Mouse (Mus musculus): ENCODE measurements around the gene Atp6v0a2. TPM values are rescaled to one million over a fixed set of nuclear protein-coding genes. Genes with fewer than 3 reads are reported as not detected.

Gene Atp6v0a2
- total and polyA plus RNA-seq, 2 experiments from 2014 or later = 20.7 to 25.5 TPM

DNA sequence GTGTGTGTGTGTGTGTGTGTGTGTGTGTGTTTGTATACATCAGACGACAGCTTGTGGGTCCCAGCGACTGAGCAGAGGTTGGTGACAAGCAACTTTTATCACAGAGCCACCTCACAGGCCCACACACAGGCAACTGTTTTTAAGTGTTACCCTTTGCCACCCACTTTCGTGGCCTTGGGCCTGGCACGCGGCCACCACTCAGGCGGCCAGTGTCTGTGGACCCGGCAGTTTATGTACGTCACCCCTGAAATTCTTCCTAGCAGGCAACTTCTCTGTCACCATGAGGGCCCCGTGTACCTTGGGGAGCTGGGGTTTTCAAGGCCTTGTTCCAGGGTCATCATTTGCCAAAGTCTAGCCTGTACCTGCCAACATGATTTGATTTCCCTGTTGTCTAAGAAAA is 123.3 kb downstream of the Atp6v0a2 start:
- DNase-seq (ENCODE audit: low spot score) = no peak
- no peak for ATAC-seq (ENCODE audit: low FRiP score)
- no peaks in the 10 kb centered on the region for H3K9me3 ChIP-seq (ENCODE audit: low read length)

DNA sequence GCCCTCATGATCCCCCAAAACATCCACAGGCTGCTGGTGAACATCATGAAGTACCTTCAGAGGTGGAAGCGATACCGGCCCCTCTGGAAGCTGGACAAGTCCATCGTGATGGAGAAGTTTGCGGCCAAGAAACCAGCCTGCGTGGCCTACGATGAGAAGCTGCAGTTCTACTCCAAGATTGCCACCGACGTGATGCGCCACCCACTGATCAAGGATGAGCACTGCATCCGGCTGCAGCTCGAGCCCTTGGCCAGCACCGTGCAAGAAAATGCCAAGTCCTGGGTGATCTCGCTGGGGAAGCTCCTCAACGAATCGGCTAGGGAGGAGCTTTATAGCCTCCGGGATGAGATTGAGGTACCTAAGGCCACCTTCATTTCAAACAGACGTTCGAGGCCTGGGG is 132.6 kb downstream of the Atp6v0a2 start:
- Histone ChIP-seq H3K4me3 (ENCODE audit: low read depth, low read length) (no peak overlapping the region), H3K27me3 (ENCODE audit: insufficient read depth, low read length) (no peaks in the 10 kb centered on the region), H3K36me3 (ENCODE audit: insufficient read depth, low read length) (no peaks in the 10 kb centered on the region), H3K27ac (ENCODE audit: low read depth, low read length) (no peak overlapping the region), H3K4me2 (ENCODE audit: low read depth, low read length, poor library complexity, severe bottlenecking) (no peak overlapping the region), H3K9me3 (ENCODE audit: low read length) (no peaks in the 10 kb centered on the region), H3K9ac (replicated peaks; ENCODE audit: low read length, poor library complexity, severe bottlenecking) (no peak overlapping the region), H3K4me1 (ENCODE audit: insufficient read depth, low read length) (no peaks in the 10 kb centered on the region)
- WGBS = 63% methylated on average over 18 of the region's 18 CpGs
- DNase-seq (ENCODE audit: low spot score) (no peak), ATAC-seq (ENCODE audit: low FRiP score) (no peak)
- TF ChIP-seq CTCF (IDR thresholded peaks at IDR 0.05) = peak; percentile 21; the same call in 1 of the 2 replicates

More for the DNA sequence above, 123.3 kb downstream of the Atp6v0a2 start:
- WGBS = 69% methylated on average over 9 of the region's 9 CpGs
- Histone ChIP-seq H3K4me3 (ENCODE audit: low read depth, low read length) (no peak overlapping the region), H3K4me1 (ENCODE audit: insufficient read depth, low read length) (no peaks in the 10 kb centered on the region), H3K9ac (replicated peaks; ENCODE audit: low read length, poor library complexity, severe bottlenecking) (no peak overlapping the region), H3K27me3 (ENCODE audit: insufficient read depth, low read length) (no peaks in the 10 kb centered on the region), H3K4me2 (ENCODE audit: low read depth, low read length, poor library complexity, severe bottlenecking) (no peak overlapping the region), H3K27ac (ENCODE audit: low read depth, low read length) (no peak overlapping the region), H3K36me3 (ENCODE audit: insufficient read depth, low read length) (no peaks in the 10 kb centered on the region)
- no peak for TF ChIP-seq CTCF (IDR thresholded peaks at IDR 0.05)

DNA sequence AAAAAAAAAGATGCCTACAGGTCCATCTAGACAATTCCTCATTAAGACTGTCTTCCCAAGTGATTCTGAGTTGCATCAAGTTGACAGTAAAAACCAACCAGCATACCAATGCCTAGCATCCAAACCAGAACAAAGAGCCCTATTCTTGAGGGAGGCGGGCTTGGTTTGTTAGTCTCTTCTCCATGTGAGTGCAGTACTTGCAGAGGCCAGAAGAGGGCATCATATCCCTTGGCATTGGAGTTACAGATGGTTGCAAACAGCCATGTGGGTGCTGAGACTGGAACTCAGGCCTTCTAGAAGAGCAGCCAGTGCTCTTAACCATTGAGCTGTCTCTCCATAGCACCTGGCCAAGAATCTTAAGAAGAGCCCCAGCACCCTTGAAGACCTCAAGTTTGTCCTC is 133.4 kb downstream of the Atp6v0a2 start:
- Histone ChIP-seq H3K9ac (replicated peaks; ENCODE audit: low read length, poor library complexity, severe bottlenecking) (no peak overlapping the region), H3K4me1 (ENCODE audit: insufficient read depth, low read length) (no peaks in the 10 kb centered on the region), H3K4me2 (ENCODE audit: low read depth, low read length, poor library complexity, severe bottlenecking) (no peak overlapping the region), H3K4me3 (ENCODE audit: low read depth, low read length) (no peak overlapping the region), H3K36me3 (ENCODE audit: insufficient read depth, low read length) (no peaks in the 10 kb centered on the region), H3K27me3 (ENCODE audit: insufficient read depth, low read length) (no peaks in the 10 kb centered on the region), H3K27ac (ENCODE audit: low read depth, low read length) (no peak overlapping the region), H3K9me3 (ENCODE audit: low read length) (no peaks in the 10 kb centered on the region)
- peak; percentile 23 for TF ChIP-seq CTCF (IDR thresholded peaks at IDR 0.05)
- 91% methylated on average over 1 of the region's 1 CpGs for WGBS
- ATAC-seq (ENCODE audit: low FRiP score) = no peak
- DNase-seq (ENCODE audit: low spot score) = no peak

Other genes starting within 250 kb of the Atp6v0a2 start
- gene Sbno1, start 202.6 kb upstream of the Atp6v0a2 start, total RNA-seq (2014; rRNA removed) = 41.0 and 54.5 TPM in 2 replicates
- 68.9 and 80.4 TPM in 2 replicates for gene Sbno1, start 202.6 kb upstream of the Atp6v0a2 start, polyA plus RNA-seq (2015; fragmentation: Nextera tagmentation; extraction: Ambion mirVana)
- gene Kmt5a, start 188.6 kb upstream of the Atp6v0a2 start, total RNA-seq (2014; rRNA removed) = 27.4 and 39.0 TPM in 2 replicates
- 13.3 and 15.3 TPM in 2 replicates for gene Kmt5a, start 188.6 kb upstream of the Atp6v0a2 start, polyA plus RNA-seq (2015; fragmentation: Nextera tagmentation; extraction: Ambion mirVana)
- gene Rilpl2, start 150.2 kb upstream of the Atp6v0a2 start, total RNA-seq (2014; rRNA removed) = 32.3 and 38.6 TPM in 2 replicates
- 33.8 and 34.3 TPM in 2 replicates for gene Rilpl2, start 150.2 kb upstream of the Atp6v0a2 start, polyA plus RNA-seq (2015; fragmentation: Nextera tagmentation; extraction: Ambion mirVana)
- gene Snrnp35, start 145.4 kb upstream of the Atp6v0a2 start, total RNA-seq (2014; rRNA removed) = 5.2 and 10.7 TPM in 2 replicates
- gene Snrnp35, start 145.4 kb upstream of the Atp6v0a2 start, polyA plus RNA-seq (2015; fragmentation: Nextera tagmentation; extraction: Ambion mirVana) = 10.1 and 13.0 TPM in 2 replicates
- 14.8 and 14.9 TPM in 2 replicates for gene Rilpl1, start 97.2 kb upstream of the Atp6v0a2 start, total RNA-seq (2014; rRNA removed)
- 11.2 and 11.9 TPM in 2 replicates for gene Rilpl1, start 97.2 kb upstream of the Atp6v0a2 start, polyA plus RNA-seq (2015; fragmentation: Nextera tagmentation; extraction: Ambion mirVana)
- 228 and 273 TPM in 2 replicates for gene Tmed2, start 87.9 kb upstream of the Atp6v0a2 start, total RNA-seq (2014; rRNA removed)
- gene Tmed2, start 87.9 kb upstream of the Atp6v0a2 start, polyA plus RNA-seq (2015; fragmentation: Nextera tagmentation; extraction: Ambion mirVana) = 313 and 326 TPM in 2 replicates
- 14.9 and 20.5 TPM in 2 replicates for gene Ddx55, start 75.7 kb upstream of the Atp6v0a2 start, total RNA-seq (2014; rRNA removed)
- 21.9 and 26.9 TPM in 2 replicates for gene Ddx55, start 75.7 kb upstream of the Atp6v0a2 start, polyA plus RNA-seq (2015; fragmentation: Nextera tagmentation; extraction: Ambion mirVana)
- 38.4 and 40.2 TPM in 2 replicates for gene Eif2b1, start 49.4 kb upstream of the Atp6v0a2 start, total RNA-seq (2014; rRNA removed)
- 55.2 and 61.9 TPM in 2 replicates for gene Eif2b1, start 49.4 kb upstream of the Atp6v0a2 start, polyA plus RNA-seq (2015; fragmentation: Nextera tagmentation; extraction: Ambion mirVana)
- 26.9 and 30.4 TPM in 2 replicates for gene Gtf2h3, start 49.4 kb upstream of the Atp6v0a2 start, total RNA-seq (2014; rRNA removed)
- gene Gtf2h3, start 49.4 kb upstream of the Atp6v0a2 start, polyA plus RNA-seq (2015; fragmentation: Nextera tagmentation; extraction: Ambion mirVana) = 24.6 and 27.1 TPM in 2 replicates
- gene Dnah10, start 96.5 kb downstream of the Atp6v0a2 start, total RNA-seq (2014; rRNA removed) = 0.85 and 1.8 TPM in 2 replicates
- gene Dnah10, start 96.5 kb downstream of the Atp6v0a2 start, polyA plus RNA-seq (2015; fragmentation: Nextera tagmentation; extraction: Ambion mirVana) = 0.19 and 0.20 TPM in 2 replicates
- gene Ccdc92, start 233.8 kb downstream of the Atp6v0a2 start, total RNA-seq (2014; rRNA removed) = 37.1 and 39.9 TPM in 2 replicates
- 50.4 and 57.8 TPM in 2 replicates for gene Ccdc92, start 233.8 kb downstream of the Atp6v0a2 start, polyA plus RNA-seq (2015; fragmentation: Nextera tagmentation; extraction: Ambion mirVana)
- 29.2 and 44.4 TPM in 2 replicates for gene Zfp664, start 234.1 kb downstream of the Atp6v0a2 start, total RNA-seq (2014; rRNA removed)
- gene Zfp664, start 234.1 kb downstream of the Atp6v0a2 start, polyA plus RNA-seq (2015; fragmentation: Nextera tagmentation; extraction: Ambion mirVana) = 50.0 and 50.2 TPM in 2 replicates

All from midbrain, postnatal 0 days (tissue).